Mouse (Mus musculus) right cerebral cortex, postnatal 25 days (tissue): ENCODE data around the gene Rrnad1.
"Not testable (repeated sequence)": the region's sequence is repeated elsewhere in the genome, so short reads cannot be mapped to it uniquely, and the experiment has no call there.

Experiments used
- DNase-seq: peaks from one replicate; pipeline ENCODE4 v3.0.0; 2022

Rrnad1 gene

GRCm38 (mm10) chr3:87913891-87914290 is 16.6 kb downstream of the Rrnad1 start:
- DNase-seq, result no peak

- no peak for DNase-seq
These were observed 17.0 kb downstream of the Rrnad1 start for GRCm38 (mm10) chr3:87913491-87913890.

GRCm38 (mm10) chr3:87910573-87911141 is 19.9 kb downstream of the Rrnad1 start:
- DNase-seq, result no peak

- no peak for DNase-seq
These were observed 20.6 kb downstream of the Rrnad1 start for GRCm38 (mm10) chr3:87909874-87910273.

- DNase-seq, result no peak
These were observed 21.1 kb downstream of the Rrnad1 start for GRCm38 (mm10) chr3:87909381-87909780.

- DNase-seq, result no peak
These were observed 22.6 kb downstream of the Rrnad1 start for GRCm38 (mm10) chr3:87907906-87908305.

- peak; percentile 29 for DNase-seq
These were observed 23.3 kb downstream of the Rrnad1 start for GRCm38 (mm10) chr3:87906981-87907857.

- no peak for DNase-seq
These were observed 23.9 kb downstream of the Rrnad1 start for GRCm38 (mm10) chr3:87906601-87906980.

GRCm38 (mm10) chr3:87905880-87906485 is 24.5 kb downstream of the Rrnad1 start, which contains the start of gene Hdgf:
Gene Hdgf (plus strand): TSS chr3:87906321.
- peak; percentile 94 for DNase-seq

GRCm38 (mm10) chr3:87903821-87904220 is 26.7 kb downstream of the Rrnad1 start:
- DNase-seq, result no peak

GRCm38 (mm10) chr3:87901959-87902358 is 28.6 kb downstream of the Rrnad1 start:
- not testable (repeated sequence) for DNase-seq

- DNase-seq, result no peak
These were observed 29.4 kb downstream of the Rrnad1 start for GRCm38 (mm10) chr3:87901036-87901624.

- no peak for DNase-seq
These were observed 30.7 kb downstream of the Rrnad1 start for GRCm38 (mm10) chr3:87899776-87900175.

GRCm38 (mm10) chr3:87899266-87899665 is 31.3 kb downstream of the Rrnad1 start:
- no peak for DNase-seq

- no peak for DNase-seq
These were observed 37.1 kb downstream of the Rrnad1 start for GRCm38 (mm10) chr3:87893367-87893905.

- DNase-seq, result no peak
These were observed 39.0 kb downstream of the Rrnad1 start for GRCm38 (mm10) chr3:87891481-87891880.

- DNase-seq, result not testable (repeated sequence)
These were observed 43.1 kb downstream of the Rrnad1 start for GRCm38 (mm10) chr3:87887400-87887799.

- no peak for DNase-seq
These were observed 44.1 kb downstream of the Rrnad1 start for GRCm38 (mm10) chr3:87886416-87886815.

- DNase-seq, result no peak
These were observed 44.5 kb downstream of the Rrnad1 start for GRCm38 (mm10) chr3:87886004-87886365.

GRCm38 (mm10) chr3:87885281-87886003 is 45.1 kb downstream of the Rrnad1 start, which contains the start of gene Prcc:
Gene Prcc (minus strand): TSS chr3:87885608.
- DNase-seq, result peak; percentile 91

GRCm38 (mm10) chr3:87884708-87885251 is 45.7 kb downstream of the Rrnad1 start:
- no peak for DNase-seq

GRCm38 (mm10) chr3:87884291-87884690 is 46.2 kb downstream of the Rrnad1 start:
- DNase-seq, result no peak
